Comparison of ENCODE assay signal across 9 mouse cellular contexts in the genomic region with DNA sequence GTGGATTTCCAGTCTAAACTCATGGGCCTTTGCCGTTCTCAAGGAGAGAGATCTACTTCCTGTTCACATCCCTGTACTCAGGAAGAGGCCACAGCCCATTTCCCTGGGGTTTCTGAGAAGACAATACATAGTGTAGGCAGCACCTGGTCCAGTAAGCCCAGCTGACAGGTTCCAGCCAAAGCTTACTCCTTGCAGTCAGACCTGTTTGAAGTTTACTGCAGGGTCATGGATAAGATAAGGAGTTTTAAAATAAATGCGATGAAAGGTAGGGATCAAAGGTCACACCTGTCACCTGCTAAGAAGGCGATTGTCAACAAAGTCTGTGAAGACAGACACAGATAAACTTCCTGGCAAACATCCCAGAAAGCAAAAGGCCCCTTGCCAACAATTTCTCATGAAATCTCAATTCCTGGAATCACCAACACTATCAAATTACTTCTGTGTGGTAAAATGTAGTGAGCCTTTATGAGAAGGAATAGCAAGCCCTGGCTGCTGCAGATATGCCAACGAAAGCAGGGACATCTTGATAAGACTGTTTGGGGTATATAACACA.
DNase-seq lines count a peak whose midpoint lies in the region; ATAC-seq and TF ChIP-seq lines count a peak whose summit lies in the region.
"Had no signal": no experiment of that assay in that cellular context is flagged by ENCODE, and none has a peak within 500 bp of the region (broad histone marks: within the 10 kb centered on the region; RNA-seq: fewer than 3 reads in every experiment).

No protein-coding gene starts in this region.

- no peaks in the 10 kb centered on the region for H3K36me3 ChIP-seq in forebrain, postnatal 0 days (ENCODE audit: insufficient read depth)
- H3K36me3 ChIP-seq in forebrain, embryonic 15.5 days: no peaks in the 10 kb centered on the region
- H3K36me3 ChIP-seq in hindbrain, embryonic 13.5 days: no peaks in the 10 kb centered on the region
- H3K36me3 ChIP-seq: embryonic facial prominence, embryonic 12.5 days had no signal

- ATAC-seq in forebrain, postnatal 0 days: no peak
- ATAC-seq in forebrain, embryonic 15.5 days (replicated peaks): no peak
- ATAC-seq in hindbrain, embryonic 13.5 days (ENCODE audit: low FRiP score): no peak

- no peak overlapping the region for H3K4me2 ChIP-seq in forebrain, postnatal 0 days (ENCODE audit: low read depth)
- H3K4me2 ChIP-seq in forebrain, embryonic 15.5 days (replicated peaks): no peak overlapping the region
- H3K4me2 ChIP-seq in hindbrain, embryonic 13.5 days: no peak overlapping the region
- H3K4me2 ChIP-seq: embryonic facial prominence, embryonic 12.5 days had no signal

- H3K27ac ChIP-seq in forebrain, postnatal 0 days (ENCODE audit: low read depth, low read length): no peak overlapping the region
- no peak overlapping the region for H3K27ac ChIP-seq in forebrain, embryonic 15.5 days (replicated peaks)
- no peak overlapping the region for H3K27ac ChIP-seq in hindbrain, embryonic 13.5 days
- H3K27ac ChIP-seq: embryonic facial prominence, embryonic 12.5 days had no signal

- no peaks in the 10 kb centered on the region for H3K27me3 ChIP-seq in forebrain, postnatal 0 days (ENCODE audit: insufficient read depth, low read length)
- no peaks in the 10 kb centered on the region for H3K27me3 ChIP-seq in forebrain, embryonic 15.5 days
- peaks cover 4% of the 10 kb centered on the region; the same call in 1 of the 2 replicates for H3K27me3 ChIP-seq in hindbrain, embryonic 13.5 days

- H3K9ac ChIP-seq in forebrain, postnatal 0 days: no peak overlapping the region
- H3K9ac ChIP-seq in forebrain, embryonic 15.5 days (replicated peaks): no peak overlapping the region
- no peak overlapping the region for H3K9ac ChIP-seq in hindbrain, embryonic 13.5 days
- H3K9ac ChIP-seq: embryonic facial prominence, embryonic 12.5 days had no signal

- DNase-seq in forebrain, postnatal 0 days: peak; percentile 30
- peak; percentile 43 to 44 for DNase-seq in urinary bladder, postnatal 36 days (ENCODE audit: low spot score in 2 of 2)
- DNase-seq in urinary bladder, adult 2 months (ENCODE audit: low spot score): no peak
- peak; percentile 45 to 64 for DNase-seq in heart, postnatal 36 days
- no peak for DNase-seq in layer of hippocampus, adult 8-10 months (ENCODE audit: low spot score in 2 of 2)
- DNase-seq in layer of hippocampus, adult 9-11 months: no peak

- no peak overlapping the region for H3K4me3 ChIP-seq in forebrain, postnatal 0 days (ENCODE audit: low read depth, low read length)
- H3K4me3 ChIP-seq in forebrain, embryonic 15.5 days: no peak overlapping the region
- no peak overlapping the region for H3K4me3 ChIP-seq in hindbrain, embryonic 13.5 days
- H3K4me3 ChIP-seq: embryonic facial prominence, embryonic 12.5 days had no signal

- 51% methylated on average over 4 of the region's 4 CpGs for WGBS in forebrain, postnatal 0 days
- 64% methylated on average over 4 of the region's 4 CpGs for WGBS in forebrain, embryonic 15.5 days
- WGBS in hindbrain, embryonic 13.5 days: 78% methylated on average over 4 of the region's 4 CpGs

- no peak for TF ChIP-seq CTCF in forebrain, postnatal 0 days (IDR thresholded peaks at IDR 0.05; ENCODE audit: low read depth)

- H3K9me3 ChIP-seq in forebrain, postnatal 0 days (ENCODE audit: low read length): no peaks in the 10 kb centered on the region
- H3K9me3 ChIP-seq in forebrain, embryonic 15.5 days: no peaks in the 10 kb centered on the region
- H3K9me3 ChIP-seq in hindbrain, embryonic 13.5 days: no peaks in the 10 kb centered on the region
- H3K9me3 ChIP-seq: embryonic facial prominence, embryonic 12.5 days had no signal

- H3K4me1 ChIP-seq in forebrain, postnatal 0 days (ENCODE audit: insufficient read depth): no peaks in the 10 kb centered on the region
- H3K4me1 ChIP-seq in forebrain, embryonic 15.5 days: 0 out of 2 replicates have a peak, but pooled peaks cover 8% of the 10 kb centered on the region
- H3K4me1 ChIP-seq in hindbrain, embryonic 13.5 days (replicated peaks): no peaks in the 10 kb centered on the region
- H3K4me1 ChIP-seq: embryonic facial prominence, embryonic 12.5 days had no signal

- intact Hi-C loops in heart, postnatal 36 days (cut with DNase I): loop anchor here (5.0 kb wide), 1 partner anchor 225 kb away; no protein-coding TSS in a partner anchor

Comparison
In these comparisons a context has a peak if more than half of its experiments do, and no peak if none do; other contexts are left out.
1. DNase-seq: peak in forebrain, postnatal 0 days (single experiment), urinary bladder, postnatal 36 days (2 of 2) and heart, postnatal 36 days (2 of 2); none in urinary bladder, adult 2 months (single experiment), layer of hippocampus, adult 8-10 months (0 of 2) and layer of hippocampus, adult 9-11 months (single experiment).